ENCODE assay signal across 14 mouse cellular contexts in genomic region chr4:142185533-142185900, GRCm38 (mm10). TPM values are rescaled to one million over a fixed set of nuclear protein-coding genes. Genes with fewer than 3 reads are reported as not detected.
DNase-seq lines count a peak whose midpoint lies in the region; ATAC-seq and TF ChIP-seq lines count a peak whose summit lies in the region.
"Had no signal": no experiment of that assay in that cellular context is flagged by ENCODE, and none has a peak within 500 bp of the region (broad histone marks: within the 10 kb centered on the region; RNA-seq: fewer than 3 reads in every experiment).

No protein-coding gene starts in this region.

- H3K4me3 ChIP-seq in CH12.LX (replicated peaks in 1 of 3; ENCODE audit: low read depth in 2 of 3, low read length in 2 of 3, poor library complexity in 1 of 3) = no peak overlapping the region
- no peak overlapping the region for H3K4me3 ChIP-seq in intestine, embryonic 14.5 days (ENCODE audit: low read depth, low read length)
- H3K4me3 ChIP-seq: liver, embryonic 15.5 days; neural tube, embryonic 15.5 days had no signal

- peaks cover 8 to 49% of the 10 kb centered on the region in 2 experiments; a peak in 3 of 4 replicates for H3K4me1 ChIP-seq in CH12.LX (ENCODE audit: control insufficient read depth in 1 of 2, insufficient read depth in 2 of 2)
- H3K4me1 ChIP-seq in intestine, embryonic 14.5 days (replicated peaks; ENCODE audit: control insufficient read depth, insufficient read depth, low read length) = peaks cover 9% of the 10 kb centered on the region

- H3K27ac ChIP-seq in CH12.LX (ENCODE audit: insufficient read depth, low read depth) = 0 out of 2 replicates have a peak overlapping the region, but pooled peaks have one; percentile 5
- peak overlapping the region; percentile 59 for H3K27ac ChIP-seq in intestine, embryonic 14.5 days (ENCODE audit: low read depth)
- H3K27ac ChIP-seq: hindbrain, postnatal 0 days; liver, embryonic 15.5 days; neural tube, embryonic 15.5 days had no signal

- TF ChIP-seq POLR2A in CH12.LX (IDR thresholded peaks at IDR 0.05; ENCODE audit: low read depth, low read length) = no peak

- 94% methylated on average over 9 of the region's 9 CpGs for WGBS in intestine, embryonic 14.5 days

- no peak for TF ChIP-seq CTCF in CH12.LX (conservative IDR thresholded peaks at IDR 0.05 in 1 of 2, IDR thresholded peaks at IDR 0.05 in 1 of 2; ENCODE audit: low read depth in 2 of 2, low read length in 2 of 2)

- H3K9me3 ChIP-seq in CH12.LX (replicated peaks; ENCODE audit: low read length) = no peaks in the 10 kb centered on the region
- H3K9me3 ChIP-seq in intestine, embryonic 14.5 days (ENCODE audit: control insufficient read depth, low read length) = no peaks in the 10 kb centered on the region
- H3K9me3 ChIP-seq: liver, embryonic 15.5 days; neural tube, embryonic 15.5 days had no signal

- TF ChIP-seq RAD21 in CH12.LX (IDR thresholded peaks at IDR 0.05; ENCODE audit: low read depth, low read length) = no peak

- in situ Hi-C loops in CH12.LX (cut with MboI; ENCODE audit: low pct_ligation_motif_present, low pct_unique_long_range_greater_than_20kb, low sequenced_read_pairs) = no loop called here

- no peak for TF ChIP-seq EP300 in CH12.LX (IDR thresholded peaks at IDR 0.05; ENCODE audit: low read length)

- H3K4me2 ChIP-seq in CH12.LX (ENCODE audit: insufficient read depth, low read depth, poor library complexity, severe bottlenecking) = no peak overlapping the region
- no peak overlapping the region for H3K4me2 ChIP-seq in intestine, embryonic 14.5 days (ENCODE audit: low read length)
- H3K4me2 ChIP-seq: liver, embryonic 15.5 days; neural tube, embryonic 15.5 days had no signal

- no peak overlapping the region for H3K9ac ChIP-seq in CH12.LX (ENCODE audit: insufficient read depth, low read depth)
- no peak overlapping the region for H3K9ac ChIP-seq in intestine, embryonic 14.5 days (ENCODE audit: low read length)
- H3K9ac ChIP-seq: liver, embryonic 15.5 days; neural tube, embryonic 15.5 days had no signal

- dilution Hi-C loops in CH12.LX (cut with MboI; ENCODE audit: extremely low pct_ligation_motif_present, extremely low pct_unique_long_range_greater_than_20kb, low sequenced_read_pairs) = no loop called here

- H3K36me3 ChIP-seq in CH12.LX (replicated peaks in 1 of 2; ENCODE audit: control insufficient read depth in 1 of 2, insufficient read depth in 1 of 2, low read length in 1 of 2) = peaks cover 0 to 42% of the 10 kb centered on the region in 2 experiments
- H3K36me3 ChIP-seq in intestine, embryonic 14.5 days (ENCODE audit: control insufficient read depth, insufficient read depth, low read length) = no peaks in the 10 kb centered on the region
- H3K36me3 ChIP-seq: liver, embryonic 15.5 days; neural tube, embryonic 15.5 days had no signal

- no peak for ATAC-seq in intestine, embryonic 14.5 days (replicated peaks; ENCODE audit: low FRiP score, low TSS enrichment, low read depth)
- ATAC-seq in megakaryocyte progenitor cell, adult 5-6 weeks (replicated peaks; ENCODE audit: poor library complexity) = no peak
- ATAC-seq: activated CD4-positive, CD25-positive, alpha-beta regulatory T cell, adult 4 months; forebrain, embryonic 14.5 days; hindbrain, postnatal 0 days had no signal

- H3K79me2 ChIP-seq in CH12.LX (replicated peaks; ENCODE audit: control insufficient read depth, extremely low read depth, insufficient read depth, poor library complexity, severe bottlenecking) = no peaks in the 10 kb centered on the region

- peak; percentile 59 for DNase-seq in kidney, adult 11 months
- no peak for DNase-seq in kidney, postnatal 4 days
- peak; percentile 58 for DNase-seq in CH12.LX (ENCODE audit: extremely low read depth)
- no peak for DNase-seq in intestine, embryonic 14.5 days (ENCODE audit: low spot score)
- DNase-seq in kidney, postnatal 36 days = peak; percentile 39 to 45
- no peak for DNase-seq in adrenal gland, adult (ENCODE audit: inconsistent age in 2 of 2, low spot score in 1 of 2)
- DNase-seq in urinary bladder, adult 2 months (ENCODE audit: low spot score) = no peak
- DNase-seq: gastrocnemius, postnatal 10 days had no signal

- H3K27me3 ChIP-seq in CH12.LX (replicated peaks) = no peaks in the 10 kb centered on the region
- no peaks in the 10 kb centered on the region for H3K27me3 ChIP-seq in intestine, embryonic 14.5 days (replicated peaks; ENCODE audit: control insufficient read depth, insufficient read depth, low read length)
- H3K27me3 ChIP-seq: liver, embryonic 15.5 days; neural tube, embryonic 15.5 days had no signal

TF ChIP-seq in CH12.LX, 34 proteins besides CTCF, POLR2A, EP300 and RAD21:
- TF ChIP-seq ETS1 (conservative IDR thresholded peaks at IDR 0.05; ENCODE audit: low read depth, low read length) (0 out of 2 replicates have a peak, but pooled peaks have one; percentile 20), GABPA (IDR thresholded peaks at IDR 0.05; ENCODE audit: insufficient replicate concordance, low read depth, low read length) (no peak), ELF1 (IDR thresholded peaks at IDR 0.05; ENCODE audit: low read depth, low read length) (no peak), BHLHE40 (IDR thresholded peaks at IDR 0.05; ENCODE audit: low read depth, low read length) (peak; percentile 59)
TF ChIP-seq in CH12.LX: peak in this region for 2.

RNA-seq across cellular contexts. Expression of gene Kazn, which starts 53.7 kb away (rescaled TPM):
- total RNA-seq in CH12.LX (2012; rRNA removed) (3.7 and 4.2 TPM in 2 replicates), CH12.LX (2014; rRNA removed) (1.3 and 2.0 TPM in 2 replicates)
- polyA plus RNA-seq in CH12.LX (2012; ENCODE audit: insufficient read length, low read depth) = 9.4 and 9.7 TPM in 2 replicates
- 13.7 and 14.7 TPM in 2 replicates for polyA plus RNA-seq in intestine, embryonic 14.5 days (2014; fragmentation: Nextera tagmentation; extraction: Ambion mirVana)
- 13.8 and 15.9 TPM in 2 replicates for polyA plus RNA-seq in urinary bladder, adult 2 months (2012; rRNA removed)
- 0.68 and 0.96 TPM in 2 replicates for total RNA-seq in megakaryocyte progenitor cell, adult 5-6 weeks (2015)
- total RNA-seq in megakaryocyte progenitor cell, adult 5-6 weeks (2017) = 1.2 and 1.6 TPM in 2 replicates
- polyA plus RNA-seq: activated CD4-positive, CD25-positive, alpha-beta regulatory T cell, adult 4 months had no signal

Comparison
In these comparisons a context has a peak if more than half of its experiments do, and no peak if none do; other contexts are left out.
1. DNase-seq: peak in kidney, adult 11 months (single experiment), CH12.LX (single experiment) and kidney, postnatal 36 days (2 of 2); none in kidney, postnatal 4 days (0 of 2), intestine, embryonic 14.5 days (single experiment), adrenal gland, adult (0 of 2) and urinary bladder, adult 2 months (single experiment).